Mouse (Mus musculus): Measurements from ENCODE around the gene Dip2c.

DNA sequence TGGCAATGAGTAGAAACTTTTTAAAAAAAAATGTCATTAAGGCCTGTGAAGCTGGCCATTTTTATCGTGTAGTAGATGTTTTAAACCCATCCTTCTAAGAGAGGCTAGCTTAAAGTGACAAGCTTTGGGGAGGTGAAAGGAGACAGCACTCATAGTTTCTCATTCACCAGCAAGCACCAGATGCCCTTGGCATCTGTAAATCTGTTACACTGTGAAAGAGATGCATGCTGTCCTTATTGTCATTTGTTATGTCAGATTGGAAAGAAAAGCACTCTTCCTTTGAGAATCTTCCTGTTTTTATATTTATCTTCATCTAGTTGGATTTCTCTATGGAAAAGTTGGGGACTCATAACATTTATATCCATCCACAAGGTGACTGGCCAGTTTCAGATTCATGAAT is 119.0 kb downstream of the Dip2c start:
- no peak for TF ChIP-seq CTCF (IDR thresholded peaks at IDR 0.05; ENCODE audit: low read depth)
- no peak for TF ChIP-seq EP300 (IDR thresholded peaks at IDR 0.05; ENCODE audit: low read depth)
